Mouse (Mus musculus) testis, adult 2 months (tissue): ENCODE data around the gene Tbccd1. TPM values are rescaled to one million over a fixed set of nuclear protein-coding genes. Genes with fewer than 3 reads are reported as not detected.

Experiments
- H3K27ac ChIP-seq: fragments of 200-500 bp; 2 replicates; pipeline ENCODE4 v1.5.1; 2012; ENCODE audit warnings: low read depth, low read length; ENCODE audit not compliant: control insufficient read depth, insufficient read depth
- H3K27me3 ChIP-seq: fragments of 200-500 bp; 2 replicates; pipeline ENCODE4 v1.6.1; 2012; ENCODE audit warnings: mild to moderate bottlenecking, low read length, moderate library complexity; ENCODE audit not compliant: control insufficient read depth, insufficient read depth
- H3K36me3 ChIP-seq: fragments of 200-500 bp; 2 replicates; pipeline ENCODE4 v1.6.1; 2012; ENCODE audit warnings: mild to moderate bottlenecking, low read length; ENCODE audit not compliant: control insufficient read depth, insufficient read depth
- H3K4me1 ChIP-seq: fragments of 200-500 bp; 2 replicates; pipeline ENCODE4 v1.6.1; 2012; ENCODE audit warnings: low read length; ENCODE audit not compliant: control insufficient read depth, insufficient read depth
- H3K4me3 ChIP-seq: fragments of 200-500 bp; 2 replicates; pipeline ENCODE4 v1.5.1; 2012; ENCODE audit warnings: low read depth, mild to moderate bottlenecking, low read length, moderate library complexity, mixed read lengths; ENCODE audit not compliant: control insufficient read depth
- CTCF ChIP-seq: fragments of 200-500 bp; IDR thresholded peaks from 2 replicates; pipeline ENCODE4 v1.5.1; 2012; ENCODE audit warnings: low read depth, mild to moderate bottlenecking, inconsistent platforms, low read length, moderate library complexity; ENCODE audit not compliant: control insufficient read depth, insufficient read depth, insufficient replicate concordance
- POLR2A ChIP-seq: fragments of 200-500 bp; IDR thresholded peaks from 2 replicates; pipeline ENCODE4 v1.6.1; 2012; ENCODE audit warnings: low read depth, mild to moderate bottlenecking, inconsistent platforms, low read length, moderate library complexity; ENCODE audit not compliant: control insufficient read depth
- polyA plus RNA-seq: library from polyadenylated mRNA; depleted of rRNA; stranded (reverse); fragments of >200 nt; gene quantifications from 2 replicates; pipeline ENCODE4 v1.2.3, GENCODE M21; 2012; rRNA removed

The Tbccd1 gene
- polyA plus RNA-seq, 1 experiment = 21.2 TPM

DNA sequence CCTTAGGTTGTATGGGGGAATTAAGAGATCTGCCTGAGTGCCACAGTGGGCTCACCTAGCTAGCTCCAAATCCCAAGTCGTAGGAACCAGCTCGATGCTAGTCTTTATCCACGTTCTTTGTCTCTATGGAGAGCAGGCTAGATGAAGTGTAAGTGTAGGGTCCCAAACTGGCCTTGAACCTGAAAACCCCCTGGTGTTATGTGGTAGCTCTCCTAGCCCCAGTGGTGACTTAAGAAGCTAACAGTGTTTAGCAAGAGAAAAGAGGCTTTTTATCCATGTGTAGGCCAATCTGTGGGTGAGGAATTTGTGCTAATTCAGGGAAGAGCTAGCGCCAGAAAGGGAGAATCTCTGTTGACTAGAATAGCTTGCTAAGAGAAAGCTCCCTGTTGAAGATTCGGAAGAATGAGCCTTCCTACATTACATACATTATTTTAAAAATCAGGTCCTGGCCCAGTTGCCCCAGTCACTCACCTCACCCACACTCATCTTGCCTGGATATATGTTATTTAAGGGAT, 81.9 kb downstream of the Tbccd1 start:
- H3K4me3 ChIP-seq = no peak overlapping the region
- H3K4me1 ChIP-seq = no peaks in the 10 kb centered on the region
- H3K27me3 ChIP-seq = no peaks in the 10 kb centered on the region
- H3K36me3 ChIP-seq = no peaks in the 10 kb centered on the region
- no peak overlapping the region for H3K27ac ChIP-seq
- TF ChIP-seq POLR2A (no peak), CTCF (no peak)

DNA sequence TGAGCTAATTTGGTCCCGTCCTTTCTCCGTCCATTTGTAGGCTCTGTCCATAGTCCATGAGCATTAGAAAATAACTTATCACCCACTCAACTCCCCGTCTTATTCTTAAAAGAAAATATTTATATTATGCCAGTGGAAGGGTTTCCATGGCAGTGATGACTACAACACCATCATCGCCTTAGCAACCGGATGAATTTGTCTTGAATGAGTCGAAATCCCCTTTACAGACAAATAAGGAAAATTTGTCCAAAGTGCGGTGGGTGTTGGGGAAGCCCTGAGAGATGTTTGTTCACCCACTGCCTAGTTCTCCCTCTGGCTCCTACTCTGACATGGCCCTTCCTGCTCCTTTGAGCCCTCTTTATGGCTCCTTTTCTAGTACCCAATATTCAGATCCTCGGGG, 88.8 kb downstream of the Tbccd1 start:
- Histone ChIP-seq H3K27ac (no peak overlapping the region), H3K36me3 (no peaks in the 10 kb centered on the region), H3K27me3 (no peaks in the 10 kb centered on the region), H3K4me1 (peaks cover 7% of the 10 kb centered on the region), H3K4me3 (no peak overlapping the region)
- TF ChIP-seq POLR2A (no peak), CTCF (no peak)

DNA sequence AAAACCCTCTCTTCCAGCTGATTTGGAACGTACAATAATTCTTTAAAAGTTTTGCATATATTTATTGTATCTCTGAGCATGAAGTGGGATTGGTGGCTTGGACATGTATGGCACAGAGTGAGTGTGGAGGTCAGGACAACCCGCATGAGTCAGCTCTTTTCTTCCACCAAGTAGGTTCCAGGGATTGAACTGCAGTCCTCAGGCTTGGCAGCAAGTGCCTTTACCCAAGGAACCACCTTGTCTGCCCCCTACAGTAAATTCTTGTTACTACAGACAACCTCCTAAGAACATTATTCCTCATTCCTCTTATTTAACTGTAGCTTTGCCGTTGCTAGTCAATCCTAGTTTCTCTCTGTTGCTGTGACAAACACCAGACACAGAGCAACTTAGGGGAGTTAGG, 90.1 kb downstream of the Tbccd1 start:
- Histone ChIP-seq H3K4me3 (no peak overlapping the region), H3K4me1 (peaks cover 7% of the 10 kb centered on the region), H3K27ac (no peak overlapping the region), H3K27me3 (no peaks in the 10 kb centered on the region), H3K36me3 (no peaks in the 10 kb centered on the region)
- TF ChIP-seq POLR2A = no peak

- H3K27ac ChIP-seq = 0 out of 2 replicates have a peak overlapping the region, but pooled peaks have one; percentile 21
- no peaks in the 10 kb centered on the region for H3K27me3 ChIP-seq
- H3K4me3 ChIP-seq = peak overlapping the region; percentile 47
- peaks cover 7% of the 10 kb centered on the region for H3K4me1 ChIP-seq
- no peak for TF ChIP-seq POLR2A
- TF ChIP-seq CTCF = no peak
- no peaks in the 10 kb centered on the region for H3K36me3 ChIP-seq
Measured at GRCm38 (mm10) chr16:22766738-22767211, 90.7 kb downstream of the Tbccd1 start.

DNA sequence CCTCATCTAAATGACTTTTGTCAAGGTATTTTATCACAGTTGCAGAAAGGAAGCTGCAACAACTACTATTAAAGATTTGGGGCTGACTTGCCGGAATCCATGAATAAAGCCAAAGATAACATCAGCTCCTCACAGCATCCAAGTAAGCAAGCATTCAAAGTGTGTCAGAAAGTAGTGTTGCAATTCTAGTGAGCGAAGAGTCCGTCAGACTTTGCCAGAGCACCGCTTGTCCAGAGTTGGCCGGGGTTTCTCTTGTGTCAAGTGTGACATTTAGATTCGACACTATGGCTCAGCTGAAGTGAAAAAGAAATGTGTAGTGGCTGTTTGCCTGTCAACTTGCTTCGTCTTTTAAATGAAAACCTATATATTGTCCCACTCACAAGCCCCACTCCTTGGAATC, 91.9 kb downstream of the Tbccd1 start:
- Histone ChIP-seq H3K4me1 (peaks cover 7% of the 10 kb centered on the region), H3K4me3 (no peak overlapping the region), H3K27ac (no peak overlapping the region), H3K36me3 (no peaks in the 10 kb centered on the region), H3K27me3 (no peaks in the 10 kb centered on the region)
- TF ChIP-seq POLR2A (no peak), CTCF (no peak)

Other genes with a start within 250 kb of the Tbccd1 start
- 0.09 and 0.22 TPM in 2 replicates for gene Dgkg, start 200.4 kb downstream of the Tbccd1 start, polyA plus RNA-seq
- 0.12 TPM in 1 of 2 replicates, not detected in the other for gene Crygs, start 46.1 kb downstream of the Tbccd1 start, polyA plus RNA-seq
- gene Dnajb11, start 176 bp upstream of the Tbccd1 start, polyA plus RNA-seq = 27.8 and 32.9 TPM in 2 replicates
- 0.15 and 0.69 TPM in 2 replicates for gene Ahsg, start 33.6 kb upstream of the Tbccd1 start, polyA plus RNA-seq
- gene Fetub, start 60.7 kb upstream of the Tbccd1 start, polyA plus RNA-seq = 0.41 and 0.94 TPM in 2 replicates
- gene Hrg, start 93.4 kb upstream of the Tbccd1 start, polyA plus RNA-seq = not detected in 2 replicates
- 0.40 TPM in 1 of 2 replicates, not detected in the other for gene Kng2, start 171.8 kb upstream of the Tbccd1 start, polyA plus RNA-seq
- gene Kng1, start 200.2 kb upstream of the Tbccd1 start, polyA plus RNA-seq = 0.10 TPM in 1 of 2 replicates, not detected in the other
- gene Eif4a2, start 249.8 kb upstream of the Tbccd1 start, polyA plus RNA-seq = 75.5 and 108 TPM in 2 replicates